Mouse (Mus musculus) neural tube, embryonic 15.5 days (tissue): ENCODE data around the gene Mon2. TPM values are rescaled to one million over a fixed set of nuclear protein-coding genes. Genes with fewer than 3 reads are reported as not detected.

Experiments
- ATAC-seq: fragments of 200-750 bp; cut with Nextera tagmentation; 2 replicates; pipeline ENCODE4 v1.8.0; 2017; ENCODE audit warnings: mild to moderate bottlenecking, moderate TSS enrichment, moderate library complexity; ENCODE audit not compliant: low FRiP score
- H3K27ac ChIP-seq: fragments of 300-500 bp; sonication (generic); replicated peaks from 2 replicates; pipeline ENCODE4 v1.5.1; 2015; ENCODE audit warnings: mild to moderate bottlenecking, inconsistent platforms
- H3K27me3 ChIP-seq: fragments of 300-500 bp; sonication (generic); replicated peaks from 2 replicates; pipeline ENCODE4 v1.6.1; 2015; ENCODE audit warnings: inconsistent platforms
- H3K36me3 ChIP-seq: fragments of 300-500 bp; sonication (generic); 2 replicates; pipeline ENCODE4 v1.6.1; 2015; ENCODE audit warnings: inconsistent platforms
- H3K4me1 ChIP-seq: fragments of 300-500 bp; sonication (generic); 2 replicates; pipeline ENCODE4 v1.6.1; 2015; ENCODE audit warnings: inconsistent platforms
- H3K4me2 ChIP-seq: fragments of 300-500 bp; sonication (generic); 2 replicates; pipeline ENCODE4 v1.6.1; 2015; ENCODE audit warnings: inconsistent platforms, mild to moderate bottlenecking, moderate library complexity
- H3K4me3 ChIP-seq: fragments of 300-500 bp; sonication (generic); replicated peaks from 2 replicates; pipeline ENCODE4 v1.5.1; 2015; ENCODE audit warnings: mild to moderate bottlenecking, inconsistent platforms
- H3K9ac ChIP-seq: fragments of 300-500 bp; sonication (generic); replicated peaks from 2 replicates; pipeline ENCODE4 v1.6.1; 2015; ENCODE audit warnings: mild to moderate bottlenecking, inconsistent platforms
- H3K9me3 ChIP-seq: fragments of 300-500 bp; sonication (generic); replicated peaks from 2 replicates; pipeline ENCODE4 v1.6.1; 2016; ENCODE audit warnings: inconsistent platforms
- WGBS: fragments of 180-500 bp; shearing (Covaris S2); methylation state at CpG from one replicate; pipeline ENCODE4 v1.1.7; 2015; ENCODE audit warnings: mixed read lengths; 5-methylcytosine and 5-hydroxymethylcytosine counted together
- polyA plus RNA-seq: library from polyadenylated mRNA; unstranded; fragments of >200 nt; fragmentation: Nextera tagmentation; extraction: Ambion mirVana; gene quantifications from 2 replicates; pipeline ENCODE4 v1.2.1, GENCODE M21; 2015

The Mon2 gene
- polyA plus RNA-seq, 1 experiment from 2014 or later, result 22.8 TPM

GRCm38 (mm10) chr10:123094504-123094903 lies 18.2 kb upstream of the Mon2 start:
- 80% methylated on average over 7 of the region's 7 CpGs for WGBS
- Histone ChIP-seq H3K9me3 (no peaks in the 10 kb centered on the region), H3K4me3 (no peak overlapping the region), H3K9ac (no peak overlapping the region), H3K27me3 (no peaks in the 10 kb centered on the region; the same call in 1 of the 2 replicates), H3K36me3 (no peaks in the 10 kb centered on the region), H3K27ac (no peak overlapping the region), H3K4me2 (no peak overlapping the region), H3K4me1 (no peaks in the 10 kb centered on the region)
- ATAC-seq, result no peak

DNA sequence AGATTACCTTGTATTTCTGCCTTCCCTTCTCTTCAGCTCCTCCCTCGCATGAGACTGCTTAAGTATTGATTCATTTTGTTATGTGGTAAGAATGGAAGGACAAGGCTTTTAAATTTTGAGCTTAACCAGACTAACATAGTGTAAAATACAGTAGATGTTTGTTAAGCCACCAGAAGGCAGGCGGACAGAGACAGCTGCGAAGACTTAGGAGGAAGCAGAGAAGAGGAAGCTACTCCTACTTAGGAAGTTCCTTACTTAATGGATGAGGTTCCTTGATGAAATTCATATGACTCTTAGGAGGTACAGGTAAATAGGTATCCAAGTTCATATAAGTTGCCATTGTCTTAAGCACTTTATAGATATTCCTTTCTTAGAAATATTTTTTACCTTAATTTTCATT lies 16.3 kb upstream of the Mon2 start:
- Histone ChIP-seq H3K9me3 (no peaks in the 10 kb centered on the region), H3K4me1 (no peaks in the 10 kb centered on the region), H3K9ac (no peak overlapping the region), H3K4me2 (no peak overlapping the region), H3K27ac (no peak overlapping the region), H3K27me3 (no peaks in the 10 kb centered on the region; the same call in 1 of the 2 replicates), H3K36me3 (no peaks in the 10 kb centered on the region), H3K4me3 (no peak overlapping the region)
- no peak for ATAC-seq
- 74% methylated on average over 3 of the region's 3 CpGs for WGBS

DNA sequence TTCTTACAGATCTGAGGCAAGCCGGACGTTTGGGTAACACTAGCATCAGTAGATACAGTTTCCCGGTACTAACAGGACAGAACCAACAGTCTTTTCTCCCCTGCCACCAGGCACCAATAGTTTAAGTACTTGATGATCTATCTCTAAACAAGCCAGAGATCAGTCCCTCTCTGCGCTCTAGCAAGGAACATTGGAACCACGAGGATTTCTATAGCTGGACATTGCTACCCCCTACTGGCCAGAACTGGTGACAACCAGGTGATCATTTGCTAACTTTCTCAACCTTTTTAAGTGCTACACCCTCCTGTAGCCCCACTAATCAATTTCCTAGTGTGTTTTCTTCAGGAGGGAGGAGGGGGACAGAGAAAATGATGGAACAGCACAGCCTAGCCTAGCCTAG lies 15.4 kb upstream of the Mon2 start:
- H3K27ac ChIP-seq, result no peak overlapping the region
- ATAC-seq, result no peak; the same call in 1 of the 2 replicates
- WGBS, result 33% methylated on average over 5 of the region's 5 CpGs

DNA sequence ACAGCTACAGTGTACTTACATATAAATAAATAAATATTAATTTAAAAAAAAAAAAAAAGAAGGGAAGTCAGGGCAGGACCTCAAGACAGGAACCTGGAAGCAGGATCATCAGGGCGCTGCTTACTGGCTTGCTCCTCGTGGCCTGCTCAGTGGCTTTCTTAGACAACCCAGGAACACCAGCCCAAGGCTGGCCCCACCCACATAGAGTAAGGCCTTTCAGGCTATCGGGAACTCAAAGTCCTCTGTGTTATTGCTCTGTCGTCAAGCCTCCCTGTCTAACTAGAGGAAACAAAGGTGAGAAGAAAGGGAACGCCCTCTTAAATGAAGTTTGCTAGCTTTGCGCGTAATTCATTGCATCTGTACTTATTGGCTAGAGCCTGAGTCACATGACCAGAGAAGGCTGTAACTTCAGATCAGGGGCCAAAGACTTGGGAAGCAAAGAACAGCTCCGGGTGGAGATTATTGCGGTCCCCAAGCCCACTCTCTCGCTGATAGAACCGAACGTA lies 13.2 kb upstream of the Mon2 start:
- Histone ChIP-seq H3K9ac (no peak overlapping the region), H3K27ac (no peak overlapping the region), H3K4me3 (no peak overlapping the region), H3K27me3 (no peaks in the 10 kb centered on the region; the same call in 1 of the 2 replicates), H3K4me2 (no peak overlapping the region), H3K9me3 (no peaks in the 10 kb centered on the region), H3K36me3 (no peaks in the 10 kb centered on the region), H3K4me1 (0 out of 2 replicates have a peak, but pooled peaks cover 5% of the 10 kb centered on the region)
- no peak for ATAC-seq
- 71% methylated on average over 12 of the region's 12 CpGs for WGBS

More for the DNA sequence above, 15.4 kb upstream of the Mon2 start:
- Histone ChIP-seq H3K4me1 (no peaks in the 10 kb centered on the region), H3K4me2 (no peak overlapping the region), H3K36me3 (no peaks in the 10 kb centered on the region), H3K4me3 (no peak overlapping the region), H3K27me3 (no peaks in the 10 kb centered on the region; the same call in 1 of the 2 replicates), H3K9me3 (no peaks in the 10 kb centered on the region), H3K9ac (no peak overlapping the region)

DNA sequence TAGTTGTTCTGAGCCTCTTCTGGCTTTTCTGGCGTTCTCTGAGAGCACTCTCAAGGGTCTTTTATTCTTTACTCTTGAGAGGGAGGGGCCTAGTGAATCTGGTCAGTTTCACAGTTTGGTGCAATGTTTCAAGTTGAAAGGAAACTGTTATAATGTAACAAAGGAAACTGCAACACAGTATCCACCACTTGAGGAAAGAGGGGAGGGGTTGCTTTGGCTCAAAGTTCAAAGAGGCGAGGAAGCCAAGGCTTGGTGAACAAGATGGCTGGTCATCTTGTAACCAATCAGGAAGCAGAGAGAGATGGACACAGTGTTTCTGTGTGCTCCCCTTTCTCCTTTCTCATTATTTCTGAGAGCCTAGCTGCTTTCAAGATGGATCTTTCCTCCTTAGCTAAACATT lies 10.5 kb upstream of the Mon2 start:
- 0 out of 2 replicates have a peak, but pooled peaks cover 5% of the 10 kb centered on the region for H3K4me1 ChIP-seq
- ATAC-seq, result no peak
- no peak overlapping the region for H3K9ac ChIP-seq
- H3K36me3 ChIP-seq, result no peaks in the 10 kb centered on the region
- no peak overlapping the region for H3K4me3 ChIP-seq
- H3K4me2 ChIP-seq, result no peak overlapping the region
- H3K27me3 ChIP-seq, result no peaks in the 10 kb centered on the region
- no peaks in the 10 kb centered on the region for H3K9me3 ChIP-seq
- H3K27ac ChIP-seq, result no peak overlapping the region
- WGBS, result 76% methylated on average over 2 of the region's 2 CpGs

DNA sequence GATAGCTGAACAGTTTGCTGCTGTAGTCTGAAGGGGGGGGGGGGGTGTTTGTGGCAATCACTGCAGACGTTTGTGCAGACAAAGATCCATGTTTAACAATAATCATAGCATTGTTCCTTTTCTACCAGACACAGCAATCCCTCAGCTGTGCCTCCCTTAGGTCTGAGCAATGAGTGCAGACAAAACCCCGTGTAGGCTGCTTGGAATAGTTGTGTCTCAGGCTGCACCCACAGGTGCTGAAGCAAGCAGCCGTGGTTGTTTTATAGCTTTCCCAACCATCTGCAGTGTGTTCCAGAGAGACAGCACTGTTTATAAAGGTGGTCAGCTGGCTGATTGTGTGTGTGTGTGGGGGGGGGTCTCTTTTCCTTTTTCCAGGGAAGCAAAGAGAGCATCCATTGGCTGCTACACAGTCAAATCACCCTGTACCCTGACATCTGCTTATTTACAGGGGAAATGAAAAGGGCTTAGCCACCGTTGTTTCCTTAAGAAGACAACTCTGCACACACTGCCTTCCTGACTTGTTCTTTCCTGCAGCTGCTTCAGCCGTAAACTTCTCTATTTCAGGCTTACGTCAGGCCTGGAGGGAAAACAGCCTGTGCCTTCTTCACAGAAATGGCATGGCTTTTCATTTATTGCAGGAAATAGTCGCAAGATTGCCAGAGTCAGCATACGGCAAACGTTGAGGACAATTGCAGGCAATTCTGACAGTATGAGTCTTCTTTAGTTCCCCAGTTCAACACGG lies 8.8 kb upstream of the Mon2 start:
- Histone ChIP-seq H3K27me3 (no peaks in the 10 kb centered on the region), H3K9me3 (no peaks in the 10 kb centered on the region), H3K4me1 (0 out of 2 replicates have a peak, but pooled peaks cover 5% of the 10 kb centered on the region), H3K4me3 (no peak overlapping the region), H3K27ac (peak overlapping the region; percentile 60), H3K9ac (no peak overlapping the region; the same call in 1 of the 2 replicates), H3K4me2 (no peak overlapping the region), H3K36me3 (no peaks in the 10 kb centered on the region)
- 14% methylated on average over 10 of the region's 10 CpGs for WGBS
- ATAC-seq, result no peak; the same call in 1 of the 2 replicates

DNA sequence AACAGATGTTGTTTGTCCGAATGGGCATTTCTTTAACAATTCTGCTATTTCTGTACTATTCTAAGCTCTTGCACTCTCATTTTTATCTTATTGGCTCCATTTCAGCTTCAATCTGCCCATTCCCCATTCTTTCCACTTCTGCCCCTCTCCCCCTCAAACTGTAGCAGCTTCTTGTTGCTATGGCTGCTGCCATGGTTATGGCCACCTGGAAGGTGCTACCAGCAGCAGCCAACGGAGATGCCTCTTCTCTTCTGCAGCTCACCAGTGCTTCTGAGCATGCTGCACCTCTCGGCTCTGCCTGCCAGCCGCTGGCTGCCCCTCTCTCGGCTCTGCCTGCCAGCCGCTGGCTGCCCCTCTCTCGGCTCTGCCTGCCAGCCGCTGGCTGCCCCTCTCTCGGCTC lies 8.0 kb upstream of the Mon2 start:
- WGBS, result 54% methylated on average over 9 of the region's 9 CpGs
- Histone ChIP-seq H3K9me3 (no peaks in the 10 kb centered on the region), H3K27ac (peak overlapping the region; percentile 33; the same call in 1 of the 2 replicates), H3K36me3 (no peaks in the 10 kb centered on the region), H3K4me3 (no peak overlapping the region), H3K4me1 (0 out of 2 replicates have a peak, but pooled peaks cover 5% of the 10 kb centered on the region), H3K27me3 (no peaks in the 10 kb centered on the region), H3K4me2 (no peak overlapping the region), H3K9ac (no peak overlapping the region)
- no peak for ATAC-seq

DNA sequence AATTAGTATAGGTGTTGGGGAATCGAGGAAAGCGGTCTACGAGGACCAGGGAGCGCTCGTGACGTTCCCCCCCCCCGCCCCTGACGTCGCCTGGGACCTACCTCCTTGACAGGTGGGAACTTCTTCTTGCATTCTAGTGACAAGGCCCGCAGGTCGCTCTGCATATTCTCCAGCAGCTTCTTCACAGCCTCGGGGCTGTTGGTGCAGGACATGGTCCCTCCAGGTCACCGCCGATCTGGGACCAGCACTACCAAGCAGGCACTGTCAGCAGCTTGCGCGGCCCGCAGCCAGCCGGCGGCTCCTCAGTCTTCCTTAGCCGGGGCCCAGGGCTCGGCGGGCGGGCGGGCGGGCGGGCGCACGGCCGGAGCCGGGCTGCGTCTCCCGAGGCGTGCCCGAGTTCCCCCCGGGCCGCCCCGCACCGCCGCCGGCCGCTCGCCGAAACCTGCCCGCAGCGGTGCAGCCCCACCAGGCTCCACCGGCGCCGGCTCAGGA lies 508 bp downstream of the Mon2 start:
- Histone ChIP-seq H3K4me2 (peak overlapping the region; percentile 74), H3K4me3 (peak overlapping the region; percentile 94), H3K9me3 (no peaks in the 10 kb centered on the region), H3K36me3 (peaks cover 13% of the 10 kb centered on the region), H3K9ac (peak overlapping the region; percentile 85), H3K27ac (peak overlapping the region; percentile 85), H3K4me1 (peaks cover 23% of the 10 kb centered on the region), H3K27me3 (no peaks in the 10 kb centered on the region)
- peak; percentile 71 for ATAC-seq
- WGBS, result under 1% methylated on average over 39 of the region's 48 CpGs

- peaks cover 25% of the 10 kb centered on the region for H3K36me3 ChIP-seq
- no peak overlapping the region for H3K27ac ChIP-seq
- H3K27me3 ChIP-seq, result no peaks in the 10 kb centered on the region
- no peak overlapping the region for H3K9ac ChIP-seq
- no peak overlapping the region for H3K4me2 ChIP-seq
- H3K4me3 ChIP-seq, result no peak overlapping the region
- peaks cover 21% of the 10 kb centered on the region for H3K4me1 ChIP-seq
- 91% methylated on average over 2 of the region's 2 CpGs for WGBS
- ATAC-seq, result no peak
- no peaks in the 10 kb centered on the region for H3K9me3 ChIP-seq
These were observed 4.3 kb downstream of the Mon2 start for GRCm38 (mm10) chr10:123071997-123072396.

- no peak overlapping the region for H3K27ac ChIP-seq
- no peaks in the 10 kb centered on the region for H3K27me3 ChIP-seq
- 92% methylated on average over 2 of the region's 2 CpGs for WGBS
- H3K9me3 ChIP-seq, result no peaks in the 10 kb centered on the region
- H3K4me3 ChIP-seq, result no peak overlapping the region
- no peaks in the 10 kb centered on the region for H3K4me1 ChIP-seq
- H3K4me2 ChIP-seq, result no peak overlapping the region
- ATAC-seq, result no peak
- 0 out of 2 replicates have a peak, but pooled peaks cover 2% of the 10 kb centered on the region for H3K36me3 ChIP-seq
- no peak overlapping the region for H3K9ac ChIP-seq
These were observed 13.3 kb downstream of the Mon2 start for GRCm38 (mm10) chr10:123063021-123063420.

DNA sequence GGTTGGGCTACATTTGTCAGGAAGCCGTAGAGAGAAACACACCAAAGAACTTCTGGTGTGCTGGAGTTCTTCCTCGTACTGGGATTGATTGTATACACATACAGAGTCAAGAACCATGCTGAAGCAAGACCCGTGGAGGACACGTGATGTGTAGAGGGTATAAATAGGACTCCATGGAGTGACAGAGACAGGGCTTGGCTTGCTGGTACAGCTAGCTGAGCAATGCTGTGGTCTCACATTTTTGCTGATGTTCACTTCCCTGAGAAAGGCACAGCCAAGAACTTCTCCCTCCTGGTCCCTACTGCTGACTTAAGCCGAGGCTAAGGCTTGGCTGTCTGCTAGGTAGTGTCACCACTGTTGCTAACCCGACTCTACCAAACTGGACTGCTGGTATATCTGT lies 15.5 kb downstream of the Mon2 start:
- H3K9me3 ChIP-seq, result no peaks in the 10 kb centered on the region
- 0 out of 2 replicates have a peak, but pooled peaks cover 5% of the 10 kb centered on the region for H3K36me3 ChIP-seq
- H3K27me3 ChIP-seq, result no peaks in the 10 kb centered on the region
- no peak overlapping the region for H3K9ac ChIP-seq
- 96% methylated on average over 6 of the region's 6 CpGs for WGBS
- H3K27ac ChIP-seq, result no peak overlapping the region
- H3K4me2 ChIP-seq, result no peak overlapping the region
- H3K4me3 ChIP-seq, result no peak overlapping the region
- no peak for ATAC-seq
- H3K4me1 ChIP-seq, result no peaks in the 10 kb centered on the region

DNA sequence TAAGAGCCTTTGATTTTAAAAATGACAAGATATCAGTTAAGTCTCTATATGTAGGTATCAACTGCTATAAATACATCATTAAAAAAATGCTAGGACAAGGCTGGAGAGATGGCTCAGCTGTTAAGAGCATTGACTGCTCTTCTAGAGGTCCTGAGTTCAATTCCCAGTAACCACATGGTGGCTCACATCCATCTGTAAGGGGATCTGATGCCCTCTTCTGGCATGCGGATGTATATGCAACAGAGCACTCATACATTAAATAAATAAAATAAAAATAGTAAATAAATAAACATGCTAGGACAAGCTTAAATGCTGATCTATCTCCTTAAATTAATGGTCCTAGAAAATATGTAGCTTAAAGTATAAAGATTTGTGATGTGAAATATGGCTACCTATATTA lies 19.2 kb downstream of the Mon2 start:
- Histone ChIP-seq H3K4me3 (no peak overlapping the region), H3K9me3 (no peaks in the 10 kb centered on the region), H3K9ac (no peak overlapping the region), H3K4me2 (no peak overlapping the region), H3K27ac (no peak overlapping the region), H3K36me3 (0 out of 2 replicates have a peak, but pooled peaks cover 5% of the 10 kb centered on the region), H3K27me3 (no peaks in the 10 kb centered on the region), H3K4me1 (no peaks in the 10 kb centered on the region)
- ATAC-seq, result no peak
- WGBS, result 82% methylated on average over 1 of the region's 1 CpGs
